Mouse (Mus musculus) forebrain, embryonic 14.5 days (tissue): Measurements from ENCODE around the gene Pnpt1. TPM values are rescaled to one million over a fixed set of nuclear protein-coding genes. Genes with fewer than 3 reads are reported as not detected.

Experiments
- ATAC-seq: fragments of 200-750 bp; cut with Nextera tagmentation; 2 replicates; pipeline ENCODE4 v1.8.0; 2017; ENCODE audit warnings: mild to moderate bottlenecking, moderate library complexity
- DNase-seq: peaks from one replicate; pipeline ENCODE4 v3.0.0-alpha.2; 2015; ENCODE audit warnings: low spot score
- H3K27ac ChIP-seq: fragments of 300-500 bp; sonication (generic); 2 replicates; pipeline ENCODE4 v1.5.1; 2014; ENCODE audit warnings: low read depth, mild to moderate bottlenecking, control low read depth, low read length, moderate library complexity
- H3K27me3 ChIP-seq: fragments of 300-500 bp; sonication (generic); replicated peaks from 2 replicates; pipeline ENCODE4 v1.6.1; 2014; ENCODE audit warnings: low read length, control low read depth, mixed read lengths; ENCODE audit not compliant: control insufficient read depth, insufficient read depth
- H3K36me3 ChIP-seq: fragments of 300-500 bp; sonication (generic); 2 replicates; pipeline ENCODE4 v1.6.1; 2014; ENCODE audit warnings: low read length, control low read depth; ENCODE audit not compliant: control insufficient read depth, insufficient read depth
- H3K4me1 ChIP-seq: fragments of 300-500 bp; sonication (generic); 2 replicates; pipeline ENCODE4 v1.6.1; 2014; ENCODE audit warnings: antibody characterized with exemption, low read length, control low read depth; ENCODE audit not compliant: control insufficient read depth, insufficient read depth
- H3K4me2 ChIP-seq: fragments of 300-500 bp; sonication (generic); 2 replicates; pipeline ENCODE4 v1.6.1; 2014; ENCODE audit warnings: mild to moderate bottlenecking, control low read depth, low read length
- H3K4me3 ChIP-seq: fragments of 300-500 bp; sonication (generic); 2 replicates; pipeline ENCODE4 v1.5.1; 2014; ENCODE audit warnings: low read depth, low read length, control low read depth
- H3K9ac ChIP-seq: fragments of 300-500 bp; sonication (generic); 2 replicates; pipeline ENCODE4 v1.6.1; 2014; ENCODE audit warnings: mild to moderate bottlenecking, low read length, control low read depth, moderate library complexity
- H3K9me3 ChIP-seq: fragments of 300-500 bp; sonication (generic); replicated peaks from 2 replicates; pipeline ENCODE4 v1.6.1; 2016; ENCODE audit warnings: low read length, control low read depth, mixed read lengths; ENCODE audit not compliant: control insufficient read depth
- WGBS: fragments of 180-500 bp; shearing (Covaris S2); extraction: QIAGEN DNeasy Blood & Tissue Kit; methylation state at CpG from one replicate; pipeline ENCODE4 v1.1.7; 2014; 5-methylcytosine and 5-hydroxymethylcytosine counted together
- polyA plus RNA-seq: library from polyadenylated mRNA; unstranded; fragments of >200 nt; fragmentation: Nextera tagmentation; extraction: Ambion mirVana; gene quantifications from 2 replicates; pipeline ENCODE4 v1.2.1, GENCODE M21; 2014

Pnpt1 gene
- polyA plus RNA-seq, 1 experiment from 2014 or later: 33.2 TPM

DNA sequence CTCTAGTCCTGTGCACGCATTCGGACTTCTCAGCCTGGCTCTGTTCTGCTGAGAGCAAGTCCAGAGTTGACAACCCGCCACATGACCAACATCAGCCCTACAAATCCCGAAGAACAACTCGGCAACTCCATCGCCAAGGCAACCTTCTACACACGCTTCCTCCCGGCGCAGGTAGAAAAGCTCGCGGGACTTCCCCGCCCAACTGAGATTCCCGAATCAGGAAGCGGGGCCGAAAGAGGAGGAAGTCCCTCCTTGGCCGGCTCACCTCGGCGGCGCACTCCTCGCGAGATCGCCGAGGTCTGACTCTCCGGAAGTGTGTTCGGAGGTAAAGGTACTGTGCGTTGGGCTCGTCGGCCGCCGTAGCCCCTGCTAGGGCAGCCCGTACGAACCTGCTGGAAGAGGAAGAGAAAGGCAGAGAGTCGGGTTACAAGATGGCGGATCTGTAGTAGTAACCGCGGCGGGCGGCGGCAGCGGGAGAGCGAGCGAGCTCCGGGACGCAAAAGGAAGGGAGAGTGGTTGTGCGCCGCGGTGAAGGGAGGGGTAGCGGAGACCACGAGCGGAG, 42.1 kb downstream of the Pnpt1 start, which contains the start of gene Ppp4r3b:
Gene Ppp4r3b, plus strand, starts transcription at position 328 of the 562 bp plus-strand sequence.
- peak; percentile 98 for ATAC-seq
- Histone ChIP-seq H3K27ac (peak within 1 kb of the TSS; percentile 95), H3K9me3 (no peaks in the 10 kb centered on the region), H3K4me2 (peak within 1 kb of the TSS; percentile 90), H3K9ac (peak within 1 kb of the TSS; percentile 94), H3K4me1 (peaks cover 6% of the 10 kb centered on the region), H3K4me3 (peak within 1 kb of the TSS; percentile 91), H3K27me3 (no peaks in the 10 kb centered on the region), H3K36me3 (no peaks in the 10 kb centered on the region)
- DNase-seq: peak; percentile 99
- WGBS: under 1% methylated on average over 49 of the region's 50 CpGs

- Histone ChIP-seq H3K9ac (peak overlapping the region; percentile 94), H3K27me3 (no peaks in the 10 kb centered on the region), H3K4me1 (peaks cover 6% of the 10 kb centered on the region), H3K27ac (peak overlapping the region; percentile 95), H3K9me3 (no peaks in the 10 kb centered on the region), H3K36me3 (no peaks in the 10 kb centered on the region), H3K4me3 (peak overlapping the region; percentile 91), H3K4me2 (peak overlapping the region; percentile 74)
- peak; percentile 77 for DNase-seq
- WGBS: 1% methylated on average over 38 of the region's 38 CpGs
- peak; percentile 60 for ATAC-seq
These were observed 42.6 kb downstream of the Pnpt1 start for GRCm38 (mm10) chr11:29173125-29173631.

DNA sequence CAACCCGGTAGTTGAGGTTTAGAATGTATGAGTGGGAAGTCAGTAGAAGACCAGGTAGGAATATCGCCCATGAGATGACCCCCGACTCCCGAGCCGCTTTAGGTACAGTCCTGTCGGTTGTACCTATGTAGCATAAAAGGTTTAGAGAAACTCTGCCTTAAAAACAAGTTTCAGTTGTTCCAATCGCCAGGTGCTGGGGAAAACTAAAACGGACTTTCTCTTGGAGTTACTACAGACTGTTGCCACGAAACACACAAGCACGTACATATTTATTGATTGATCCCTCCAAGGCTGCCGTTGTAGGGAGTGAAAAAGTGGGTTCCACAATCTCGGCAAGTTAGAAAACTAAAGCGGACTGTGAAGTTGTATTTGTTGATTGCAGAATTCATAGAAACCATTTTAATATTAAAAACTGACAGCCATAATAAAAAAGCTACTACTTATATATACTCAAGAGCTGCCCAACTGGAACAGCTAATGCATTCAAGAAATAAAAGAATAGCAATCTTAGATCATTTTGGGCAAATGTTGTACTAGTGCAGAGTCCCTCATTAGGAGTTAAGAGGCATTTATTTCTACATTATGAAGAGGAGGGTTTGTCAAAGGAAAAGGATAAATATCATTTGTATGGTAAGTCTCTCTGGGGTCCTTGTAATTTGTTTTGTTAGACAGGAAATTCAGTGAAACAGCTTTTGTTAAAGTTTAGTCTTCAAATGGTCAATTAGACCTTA, 43.3 kb downstream of the Pnpt1 start:
- Histone ChIP-seq H3K27ac (peak overlapping the region; percentile 95), H3K4me1 (peaks cover 6% of the 10 kb centered on the region), H3K36me3 (no peaks in the 10 kb centered on the region; the same call in 1 of the 2 replicates), H3K4me3 (peak overlapping the region; percentile 91), H3K27me3 (no peaks in the 10 kb centered on the region), H3K4me2 (peak overlapping the region; percentile 74), H3K9ac (peak overlapping the region; percentile 94), H3K9me3 (no peaks in the 10 kb centered on the region)
- DNase-seq: no peak
- no peak for ATAC-seq
- WGBS: 6% methylated on average over 13 of the region's 13 CpGs

DNA sequence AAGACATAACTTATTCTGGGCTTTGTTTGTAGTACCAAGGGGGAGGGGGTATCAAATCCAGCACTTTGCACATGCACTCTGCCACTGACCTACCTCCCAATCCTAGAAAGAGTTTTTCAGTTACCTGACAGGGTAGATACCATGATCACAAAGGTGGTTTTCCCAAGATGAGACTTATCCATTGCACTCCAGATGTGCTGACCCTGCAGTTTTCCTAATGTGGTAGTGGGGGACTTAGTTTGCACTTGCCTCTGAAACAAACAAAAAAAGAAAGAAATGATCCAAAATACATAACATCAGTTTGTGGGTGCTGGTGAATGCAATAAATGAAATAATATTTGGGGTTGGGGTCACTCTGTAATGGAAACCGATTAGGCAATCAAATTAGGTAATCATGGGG, 48.8 kb downstream of the Pnpt1 start:
- no peak overlapping the region for H3K4me2 ChIP-seq
- H3K9ac ChIP-seq: no peak overlapping the region
- DNase-seq (no peak), ATAC-seq (no peak)
- no peak overlapping the region for H3K27ac ChIP-seq
- H3K27me3 ChIP-seq: no peaks in the 10 kb centered on the region
- no peaks in the 10 kb centered on the region for H3K4me1 ChIP-seq
- no peaks in the 10 kb centered on the region for H3K9me3 ChIP-seq
- 89% methylated on average over 1 of the region's 1 CpGs for WGBS
- peaks cover 10% of the 10 kb centered on the region for H3K36me3 ChIP-seq
- no peak overlapping the region for H3K4me3 ChIP-seq

- no peak overlapping the region for H3K27ac ChIP-seq
- H3K36me3 ChIP-seq: peaks cover 22% of the 10 kb centered on the region
- peak; percentile 81 for DNase-seq
- no peaks in the 10 kb centered on the region for H3K9me3 ChIP-seq
- 30% methylated on average over 3 of the region's 3 CpGs for WGBS
- H3K4me2 ChIP-seq: no peak overlapping the region
- no peaks in the 10 kb centered on the region for H3K4me1 ChIP-seq
- peak; percentile 72 for ATAC-seq
- no peak overlapping the region for H3K4me3 ChIP-seq
- no peak overlapping the region for H3K9ac ChIP-seq
- H3K27me3 ChIP-seq: no peaks in the 10 kb centered on the region
These were observed 50.1 kb downstream of the Pnpt1 start for GRCm38 (mm10) chr11:29180657-29181056.

GRCm38 (mm10) chr11:29181751-29182150, 51.2 kb downstream of the Pnpt1 start:
- Histone ChIP-seq H3K9ac (no peak overlapping the region), H3K9me3 (no peaks in the 10 kb centered on the region), H3K36me3 (peaks cover 33% of the 10 kb centered on the region), H3K27ac (no peak overlapping the region), H3K4me1 (no peaks in the 10 kb centered on the region), H3K4me3 (no peak overlapping the region), H3K4me2 (no peak overlapping the region), H3K27me3 (no peaks in the 10 kb centered on the region)
- DNase-seq: no peak
- no peak for ATAC-seq
- 95% methylated on average over 5 of the region's 5 CpGs for WGBS

DNA sequence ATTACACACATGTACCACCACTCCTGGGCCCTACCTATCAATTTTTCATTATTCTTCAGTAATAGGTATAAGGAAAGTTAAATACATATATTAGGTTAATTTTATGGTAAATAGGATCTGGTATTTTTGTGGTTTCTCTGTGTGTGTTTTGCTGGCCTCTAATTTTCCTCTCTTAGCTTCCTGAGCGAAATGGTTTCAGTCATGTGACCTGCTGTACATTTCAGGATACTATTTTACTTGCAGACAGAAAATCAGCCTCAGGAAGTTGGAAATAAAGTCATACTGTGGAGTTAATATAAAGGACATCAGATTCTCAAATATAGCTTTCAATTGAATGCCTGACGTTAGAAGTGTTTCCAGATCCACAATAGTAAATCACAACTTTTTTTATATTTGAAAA, 58.4 kb downstream of the Pnpt1 start:
- DNase-seq (no peak), ATAC-seq (no peak)
- WGBS: 86% methylated on average over 2 of the region's 2 CpGs
- H3K27me3 ChIP-seq: no peaks in the 10 kb centered on the region
- H3K4me2 ChIP-seq: no peak overlapping the region
- no peak overlapping the region for H3K9ac ChIP-seq
- no peak overlapping the region for H3K4me3 ChIP-seq
- H3K9me3 ChIP-seq: no peaks in the 10 kb centered on the region
- H3K27ac ChIP-seq: no peak overlapping the region
- no peaks in the 10 kb centered on the region for H3K4me1 ChIP-seq
- peaks cover 58% of the 10 kb centered on the region for H3K36me3 ChIP-seq

GRCm38 (mm10) chr11:29203653-29204052, 73.1 kb downstream of the Pnpt1 start:
- Histone ChIP-seq H3K27ac (no peak overlapping the region), H3K27me3 (no peaks in the 10 kb centered on the region), H3K4me2 (no peak overlapping the region), H3K9ac (no peak overlapping the region), H3K4me3 (no peak overlapping the region), H3K9me3 (no peaks in the 10 kb centered on the region), H3K36me3 (peaks cover 35% of the 10 kb centered on the region), H3K4me1 (no peaks in the 10 kb centered on the region)
- DNase-seq (no peak), ATAC-seq (no peak)
- 90% methylated on average over 5 of the region's 5 CpGs for WGBS

- 92% methylated on average over 2 of the region's 2 CpGs for WGBS
- ATAC-seq: no peak
These were observed 79.2 kb downstream of the Pnpt1 start for GRCm38 (mm10) chr11:29209774-29210173.

More at GRCm38 (mm10) chr11:29209774-29210173, 79.2 kb downstream of the Pnpt1 start:
- Histone ChIP-seq H3K4me3 (no peak overlapping the region), H3K9me3 (no peaks in the 10 kb centered on the region), H3K27ac (no peak overlapping the region), H3K27me3 (no peaks in the 10 kb centered on the region), H3K36me3 (peaks cover 39% of the 10 kb centered on the region), H3K9ac (no peak overlapping the region), H3K4me1 (no peaks in the 10 kb centered on the region), H3K4me2 (no peak overlapping the region)
- no peak for DNase-seq
